Comparison of ENCODE assay signal across 11 mouse cellular contexts in the genomic region with DNA sequence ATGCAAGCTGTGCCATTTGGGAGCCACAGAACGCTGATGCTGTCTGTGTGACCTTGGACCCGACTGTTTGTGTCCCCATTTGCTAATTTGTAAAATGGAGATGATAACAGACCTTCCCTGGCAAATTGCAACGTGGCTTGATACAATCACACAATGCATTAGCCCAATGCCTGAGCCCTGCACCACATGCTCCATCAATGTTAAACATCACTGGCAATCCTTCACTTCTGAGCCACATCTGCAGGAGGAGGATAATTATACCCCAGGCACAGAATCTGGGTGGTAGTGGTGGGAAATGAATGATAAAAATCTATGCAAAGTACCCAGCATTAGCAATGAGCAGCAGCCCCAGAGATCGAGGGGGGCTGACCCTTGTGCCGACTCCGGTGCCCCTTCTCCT.
DNase-seq lines count a peak whose midpoint lies in the region; ATAC-seq and TF ChIP-seq lines count a peak whose summit lies in the region.
"Had no signal": no experiment of that assay in that cellular context is flagged by ENCODE, and none has a peak within 500 bp of the region (broad histone marks: within the 10 kb centered on the region; RNA-seq: fewer than 3 reads in every experiment).

No protein-coding gene starts in this region.

- no peak overlapping the region for H3K27ac ChIP-seq in midbrain, embryonic 11.5 days (ENCODE audit: low read depth, low read length)
- H3K27ac ChIP-seq in midbrain, postnatal 0 days (ENCODE audit: low read depth, low read length): no peak overlapping the region
- no peak overlapping the region for H3K27ac ChIP-seq in embryonic facial prominence, embryonic 13.5 days
- no peak overlapping the region for H3K27ac ChIP-seq in hindbrain, embryonic 15.5 days (replicated peaks)
- H3K27ac ChIP-seq in neural tube, embryonic 14.5 days (ENCODE audit: low read depth, low read length): peak overlapping the region; percentile 48; the same call in 1 of the 2 replicates
- H3K27ac ChIP-seq: kidney, postnatal 0 days had no signal

- no peak overlapping the region for H3K9ac ChIP-seq in midbrain, embryonic 11.5 days (ENCODE audit: low read length)
- H3K9ac ChIP-seq in midbrain, postnatal 0 days (replicated peaks; ENCODE audit: low read length, poor library complexity, severe bottlenecking): no peak overlapping the region
- H3K9ac ChIP-seq in embryonic facial prominence, embryonic 13.5 days: no peak overlapping the region
- H3K9ac ChIP-seq in hindbrain, embryonic 15.5 days: no peak overlapping the region
- H3K9ac ChIP-seq in neural tube, embryonic 14.5 days (replicated peaks; ENCODE audit: low read depth, low read length): no peak overlapping the region
- H3K9ac ChIP-seq: liver, postnatal 0 days had no signal

- no peak overlapping the region for H3K4me2 ChIP-seq in midbrain, embryonic 11.5 days
- no peak overlapping the region for H3K4me2 ChIP-seq in midbrain, postnatal 0 days (ENCODE audit: low read depth, low read length, poor library complexity, severe bottlenecking)
- H3K4me2 ChIP-seq in embryonic facial prominence, embryonic 13.5 days: peak overlapping the region; percentile 49
- H3K4me2 ChIP-seq in hindbrain, embryonic 15.5 days: peak overlapping the region; percentile 48
- H3K4me2 ChIP-seq in neural tube, embryonic 14.5 days (ENCODE audit: low read depth, low read length): peak overlapping the region; percentile 35

- no peak for ATAC-seq in midbrain, embryonic 11.5 days (ENCODE audit: low FRiP score)
- no peak for ATAC-seq in midbrain, postnatal 0 days (ENCODE audit: low FRiP score)
- ATAC-seq in embryonic facial prominence, embryonic 13.5 days (ENCODE audit: insufficient number of reproducible peaks, insufficient read depth, low FRiP score, low TSS enrichment, low read depth): no peak
- ATAC-seq in hindbrain, embryonic 15.5 days (ENCODE audit: low FRiP score, low read depth): no peak
- ATAC-seq in neural tube, embryonic 14.5 days (ENCODE audit: low read depth): no peak
- ATAC-seq: CD4-positive, CD25-positive, alpha-beta regulatory T cell, adult 4 months; liver, postnatal 0 days had no signal

- H3K36me3 ChIP-seq in midbrain, embryonic 11.5 days (ENCODE audit: control insufficient read depth, insufficient read depth, low read length): no peaks in the 10 kb centered on the region
- no peaks in the 10 kb centered on the region for H3K36me3 ChIP-seq in midbrain, postnatal 0 days (ENCODE audit: insufficient read depth, low read length)
- no peaks in the 10 kb centered on the region for H3K36me3 ChIP-seq in embryonic facial prominence, embryonic 13.5 days
- no peaks in the 10 kb centered on the region for H3K36me3 ChIP-seq in hindbrain, embryonic 15.5 days
- no peaks in the 10 kb centered on the region for H3K36me3 ChIP-seq in neural tube, embryonic 14.5 days (ENCODE audit: control insufficient read depth, insufficient read depth, low read length)

- 71% methylated on average over 6 of the region's 6 CpGs for WGBS in midbrain, embryonic 11.5 days
- WGBS in midbrain, postnatal 0 days: 50% methylated on average over 6 of the region's 6 CpGs
- 46% methylated on average over 6 of the region's 6 CpGs for WGBS in embryonic facial prominence, embryonic 13.5 days
- 36% methylated on average over 6 of the region's 6 CpGs for WGBS in hindbrain, embryonic 15.5 days
- WGBS in neural tube, embryonic 14.5 days: 28% methylated on average over 6 of the region's 6 CpGs

- no peaks in the 10 kb centered on the region for H3K4me1 ChIP-seq in midbrain, embryonic 11.5 days (ENCODE audit: control insufficient read depth, insufficient read depth, low read length)
- no peaks in the 10 kb centered on the region for H3K4me1 ChIP-seq in midbrain, postnatal 0 days (ENCODE audit: insufficient read depth, low read length)
- H3K4me1 ChIP-seq in embryonic facial prominence, embryonic 13.5 days: peaks cover 8% of the 10 kb centered on the region
- H3K4me1 ChIP-seq in hindbrain, embryonic 15.5 days (replicated peaks): peaks cover 8% of the 10 kb centered on the region; the same call in 1 of the 2 replicates
- peaks cover 5% of the 10 kb centered on the region; the same call in 1 of the 2 replicates for H3K4me1 ChIP-seq in neural tube, embryonic 14.5 days (ENCODE audit: control insufficient read depth, insufficient read depth, low read length)

- H3K9me3 ChIP-seq in midbrain, embryonic 11.5 days (ENCODE audit: control insufficient read depth, low read length): no peaks in the 10 kb centered on the region
- no peaks in the 10 kb centered on the region for H3K9me3 ChIP-seq in midbrain, postnatal 0 days (ENCODE audit: low read length)
- no peaks in the 10 kb centered on the region for H3K9me3 ChIP-seq in embryonic facial prominence, embryonic 13.5 days
- H3K9me3 ChIP-seq in hindbrain, embryonic 15.5 days: no peaks in the 10 kb centered on the region
- no peaks in the 10 kb centered on the region for H3K9me3 ChIP-seq in neural tube, embryonic 14.5 days (ENCODE audit: control insufficient read depth, low read length)

- no peak for TF ChIP-seq CTCF in midbrain, postnatal 0 days (IDR thresholded peaks at IDR 0.05)

- H3K27me3 ChIP-seq in midbrain, embryonic 11.5 days (ENCODE audit: control insufficient read depth, insufficient read depth, low read length): no peaks in the 10 kb centered on the region
- H3K27me3 ChIP-seq in midbrain, postnatal 0 days (ENCODE audit: insufficient read depth, low read length): no peaks in the 10 kb centered on the region
- no peaks in the 10 kb centered on the region; the same call in 1 of the 2 replicates for H3K27me3 ChIP-seq in embryonic facial prominence, embryonic 13.5 days
- H3K27me3 ChIP-seq in hindbrain, embryonic 15.5 days: no peaks in the 10 kb centered on the region
- no peaks in the 10 kb centered on the region for H3K27me3 ChIP-seq in neural tube, embryonic 14.5 days (ENCODE audit: control insufficient read depth, insufficient read depth, low read length)

- no peak overlapping the region for H3K4me3 ChIP-seq in midbrain, embryonic 11.5 days (ENCODE audit: low read depth, low read length)
- H3K4me3 ChIP-seq in midbrain, postnatal 0 days (ENCODE audit: low read depth, low read length): no peak overlapping the region
- no peak overlapping the region for H3K4me3 ChIP-seq in embryonic facial prominence, embryonic 13.5 days
- H3K4me3 ChIP-seq in hindbrain, embryonic 15.5 days: no peak overlapping the region
- H3K4me3 ChIP-seq in neural tube, embryonic 14.5 days (ENCODE audit: low read depth, low read length): peak overlapping the region; percentile 13; the same call in 1 of the 2 replicates

- DNase-seq in midbrain, embryonic 11.5 days (ENCODE audit: low spot score, missing footprints): peak; percentile 71
- DNase-seq in midbrain, postnatal 0 days (ENCODE audit: low spot score): no peak
- no peak for DNase-seq in gastrocnemius, adult 8-10 months (ENCODE audit: low spot score in 2 of 2)
- no peak for DNase-seq in spleen, adult 18-20 months
- DNase-seq: liver, postnatal 0 days; thymus, postnatal 25 days had no signal

Comparison
In these comparisons a context has a peak if more than half of its experiments do, and no peak if none do; other contexts are left out.
1. H3K4me2 ChIP-seq: peak in embryonic facial prominence, embryonic 13.5 days (single experiment), hindbrain, embryonic 15.5 days (single experiment) and neural tube, embryonic 14.5 days (single experiment); none in midbrain, embryonic 11.5 days (single experiment) and midbrain, postnatal 0 days (single experiment).